In the genomic region with DNA sequence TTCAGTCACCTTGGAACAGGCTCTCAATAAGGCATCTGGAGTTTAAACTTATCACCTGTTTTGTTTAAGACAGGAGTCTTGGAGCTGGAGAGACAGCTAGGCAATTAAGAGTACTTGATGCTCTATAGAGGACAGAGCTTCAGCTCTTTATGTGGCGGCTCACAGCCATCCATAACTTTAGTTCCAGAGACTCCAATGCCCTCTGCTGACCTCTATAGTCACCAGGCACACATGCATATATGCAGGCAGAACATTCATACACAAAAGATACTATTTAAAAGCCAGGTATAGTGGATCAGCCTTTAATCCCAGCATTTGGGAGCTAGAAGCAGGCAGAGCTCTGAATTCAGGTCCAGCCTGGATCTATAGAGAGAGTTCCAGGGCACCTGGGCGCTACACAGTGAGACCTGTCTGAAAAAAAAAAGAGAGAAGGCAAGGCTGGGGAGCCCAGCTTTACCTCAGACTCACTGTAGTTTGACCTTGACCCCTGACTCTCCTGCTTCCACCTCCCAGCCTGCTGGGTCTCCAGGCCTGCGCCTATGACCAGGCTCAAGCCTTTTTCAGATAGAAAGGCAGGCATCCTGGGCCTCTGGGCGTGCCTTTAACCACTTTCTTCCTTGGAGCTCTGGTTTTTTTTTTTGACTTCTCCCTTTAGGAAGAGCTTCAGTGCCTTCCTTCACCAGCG, we compare ENCODE assay signal across 21 mouse cellular contexts.
"Had no signal": no experiment of that assay in that cellular context is flagged by ENCODE, and none has a peak within 500 bp of the region (broad histone marks: within the 10 kb centered on the region; RNA-seq: fewer than 3 reads in every experiment).

No protein-coding gene starts in this region.

- H3K4me2 ChIP-seq: limb, embryonic 13.5 days; liver, embryonic 12.5 days; liver, embryonic 15.5 days; lung, embryonic 15.5 days; midbrain, embryonic 11.5 days; neural tube, embryonic 13.5 days had no signal

- H3K4me3 ChIP-seq: layer of hippocampus, adult 2 months; limb, embryonic 10.5 days; limb, embryonic 13.5 days; liver, embryonic 12.5 days; liver, embryonic 15.5 days; lung, embryonic 15.5 days; myocyte; neural tube, embryonic 13.5 days had no signal

- ATAC-seq: liver, embryonic 12.5 days; midbrain, embryonic 16.5 days had no signal

- DNase-seq: kidney, adult 2 months; kidney, postnatal 14 days; layer of hippocampus, adult 9-11 months; liver; lung, adult 18-20 months; lung, postnatal 10 days; lung, postnatal 36 days; retina, postnatal 1 day; right cerebral cortex, postnatal 25 days; thymus, adult 18-20 months; thymus, postnatal 36 days had no signal

- H3K4me1 ChIP-seq: limb, embryonic 13.5 days; liver, embryonic 12.5 days; liver, embryonic 15.5 days; lung, embryonic 15.5 days; neural tube, embryonic 13.5 days had no signal

- H3K36me3 ChIP-seq: liver, embryonic 15.5 days had no signal

- H3K27ac ChIP-seq: layer of hippocampus, adult 2 months; limb, embryonic 10.5 days; limb, embryonic 13.5 days; liver, embryonic 12.5 days; liver, embryonic 15.5 days; lung, embryonic 15.5 days; neural tube, embryonic 13.5 days had no signal

- H3K27me3 ChIP-seq: limb, embryonic 13.5 days; liver, embryonic 12.5 days; liver, embryonic 15.5 days; lung, embryonic 15.5 days; neural tube, embryonic 13.5 days had no signal

- H3K9ac ChIP-seq: liver, embryonic 12.5 days; liver, embryonic 15.5 days; lung, embryonic 15.5 days had no signal

- H3K9me3 ChIP-seq: limb, embryonic 10.5 days; limb, embryonic 13.5 days; liver, embryonic 12.5 days; liver, embryonic 15.5 days; lung, embryonic 15.5 days; neural tube, embryonic 13.5 days had no signal
